Mouse (Mus musculus): ENCODE measurements at regions not wholly inside any gene's neighbourhood (a gene's known extent, or its start where the extent isn't known, plus 50 kb on each side); places are given as distances from the start of the nearest gene placed in this dataset.

GRCm38 (mm10) chr3:35688111-35688510 is 65.8 kb upstream of the Atp11b start:
- no peak for DNase-seq (ENCODE audit: low spot score)

GRCm38 (mm10) chr3:35688781-35689180 is 65.1 kb upstream of the Atp11b start:
- DNase-seq (ENCODE audit: low spot score): no peak

GRCm38 (mm10) chr3:35693039-35693438 is 60.9 kb upstream of the Atp11b start:
- DNase-seq (ENCODE audit: low spot score): peak; percentile 7

GRCm38 (mm10) chr3:35693551-35693950 is 60.4 kb upstream of the Atp11b start:
- DNase-seq (ENCODE audit: low spot score): no peak

GRCm38 (mm10) chr3:35694241-35694640 is 59.7 kb upstream of the Atp11b start:
- DNase-seq (ENCODE audit: low spot score): no peak

GRCm38 (mm10) chr3:35695859-35696258 is 58.0 kb upstream of the Atp11b start:
- no peak for DNase-seq (ENCODE audit: low spot score)

GRCm38 (mm10) chr3:35699266-35699665 is 54.6 kb upstream of the Atp11b start:
- DNase-seq (ENCODE audit: low spot score): no peak

GRCm38 (mm10) chr3:35699979-35700378 is 53.9 kb upstream of the Atp11b start:
- no peak for DNase-seq (ENCODE audit: low spot score)

- no peak for DNase-seq (ENCODE audit: low spot score)
Measured at GRCm38 (mm10) chr3:35703528-35704327, 50.2 kb upstream of the Atp11b start.

Measured in ovary, postnatal 10 days (tissue).